Mouse (Mus musculus): ENCODE measurements at regions not wholly inside any gene's neighbourhood (a gene's known extent, or its start where the extent isn't known, plus 50 kb on each side); places are given as distances from the start of the nearest gene placed in this dataset.

GRCm38 (mm10) chr12:59507431-59507830 lies 287.9 kb upstream of the Fbxo33 start:
- no peak for TF ChIP-seq REST (IDR thresholded peaks at IDR 0.05; ENCODE audit: insufficient read depth, insufficient read length)
- TF ChIP-seq POLR2A (IDR thresholded peaks at IDR 0.05; ENCODE audit: insufficient read length, low read depth): no peak
- no peak for TF ChIP-seq USF1 (IDR thresholded peaks at IDR 0.05; ENCODE audit: low read depth)
- no peak for TF ChIP-seq POLR2AphosphoS2 (IDR thresholded peaks at IDR 0.05; ENCODE audit: insufficient read length, low read depth)
- TF ChIP-seq MAX (IDR thresholded peaks at IDR 0.05; ENCODE audit: low read depth): no peak

All from myocyte (in vitro differentiated cells).